Mouse (Mus musculus): ENCODE data around the gene Mesd. TPM values are rescaled to one million over a fixed set of nuclear protein-coding genes. Genes with fewer than 3 reads are reported as not detected.

Mesd gene
- total and polyA plus RNA-seq, 3 experiments: 28.7 to 68.0 (median 41.0) TPM

DNA sequence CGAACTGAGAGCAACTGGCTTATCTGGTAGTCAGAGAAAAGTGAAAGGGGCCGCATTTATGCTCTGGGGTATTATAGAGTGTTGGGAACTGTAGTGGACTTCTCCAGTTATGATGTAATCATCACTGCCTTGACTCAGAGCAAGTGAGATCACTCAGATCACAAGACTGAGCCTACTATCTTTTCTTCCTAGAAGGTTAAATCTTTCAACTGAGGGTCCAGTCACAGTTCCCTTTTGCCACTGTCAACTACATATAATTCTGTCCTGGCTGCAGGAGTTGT, 27.1 kb upstream of the Mesd start:
- no peak for ATAC-seq (ENCODE audit: extremely low read depth, insufficient number of reproducible peaks, low FRiP score, poor library complexity, severe bottlenecking)
- Histone ChIP-seq H3K4me1 (ENCODE audit: insufficient read depth, low read depth, low read length) (peaks cover 15% of the 10 kb centered on the region), H3K9me3 (replicated peaks) (no peaks in the 10 kb centered on the region)

DNA sequence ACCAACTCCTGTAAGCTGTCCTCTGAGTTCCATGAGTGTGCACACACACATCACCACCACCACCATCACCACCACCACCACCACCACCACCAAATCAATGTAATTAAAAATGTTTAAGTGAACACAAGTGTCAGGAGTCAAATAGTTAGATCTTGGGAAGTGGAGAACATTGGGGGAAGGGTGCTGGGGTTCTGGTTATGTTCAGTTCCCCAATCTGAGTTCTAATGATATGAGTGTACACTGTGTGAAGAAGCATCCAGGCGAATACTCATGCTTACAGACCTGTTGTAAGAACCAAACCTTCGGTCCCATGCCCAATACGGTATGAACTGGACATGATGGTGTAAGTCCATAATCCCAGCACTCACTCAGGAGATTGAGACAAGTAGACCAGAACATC, 26.3 kb upstream of the Mesd start:
- no peaks in the 10 kb centered on the region for H3K9me3 ChIP-seq (replicated peaks)
- H3K4me1 ChIP-seq (ENCODE audit: insufficient read depth, low read depth, low read length): peaks cover 10% of the 10 kb centered on the region; the same call in 1 of the 2 replicates
- H3K4me3 ChIP-seq (ENCODE audit: low read depth, low read length): no peak overlapping the region
- no peak for ATAC-seq (ENCODE audit: extremely low read depth, insufficient number of reproducible peaks, low FRiP score, poor library complexity, severe bottlenecking)
- DNase-seq (ENCODE audit: low spot score): no peak
- no peaks in the 10 kb centered on the region for H3K36me3 ChIP-seq (replicated peaks)
- TF ChIP-seq GATA1 (IDR thresholded peaks at IDR 0.05; ENCODE audit: borderline replicate concordance, low read length) (no peak), CTCF (IDR thresholded peaks at IDR 0.05; ENCODE audit: low read depth, low read length) (no peak), POLR2AphosphoS5 (IDR thresholded peaks at IDR 0.05; ENCODE audit: insufficient replicate concordance, low read depth, low read length) (no peak), TAL1 (conservative IDR thresholded peaks at IDR 0.05; ENCODE audit: low read depth, low read length) (no peak), GATA2 (IDR thresholded peaks at IDR 0.05; ENCODE audit: borderline replicate concordance, low read depth, low read length) (no peak)
- peaks cover 5% of the 10 kb centered on the region for H3K27me3 ChIP-seq (ENCODE audit: insufficient read depth, low read length)

More for the DNA sequence above, 27.1 kb upstream of the Mesd start:
- TF ChIP-seq GATA2 (IDR thresholded peaks at IDR 0.05; ENCODE audit: borderline replicate concordance, low read depth, low read length): no peak
- TF ChIP-seq CTCF (IDR thresholded peaks at IDR 0.05; ENCODE audit: low read depth, low read length): no peak
- TF ChIP-seq GATA1 (IDR thresholded peaks at IDR 0.05; ENCODE audit: borderline replicate concordance, low read length): no peak
- no peak for TF ChIP-seq POLR2AphosphoS5 (IDR thresholded peaks at IDR 0.05; ENCODE audit: insufficient replicate concordance, low read depth, low read length)
- no peak for TF ChIP-seq TAL1 (conservative IDR thresholded peaks at IDR 0.05; ENCODE audit: low read depth, low read length)
- no peak overlapping the region for H3K4me3 ChIP-seq (ENCODE audit: low read depth, low read length)
- DNase-seq (ENCODE audit: low spot score): no peak
- H3K36me3 ChIP-seq (replicated peaks): no peaks in the 10 kb centered on the region
- peaks cover 5% of the 10 kb centered on the region for H3K27me3 ChIP-seq (ENCODE audit: insufficient read depth, low read length)

DNA sequence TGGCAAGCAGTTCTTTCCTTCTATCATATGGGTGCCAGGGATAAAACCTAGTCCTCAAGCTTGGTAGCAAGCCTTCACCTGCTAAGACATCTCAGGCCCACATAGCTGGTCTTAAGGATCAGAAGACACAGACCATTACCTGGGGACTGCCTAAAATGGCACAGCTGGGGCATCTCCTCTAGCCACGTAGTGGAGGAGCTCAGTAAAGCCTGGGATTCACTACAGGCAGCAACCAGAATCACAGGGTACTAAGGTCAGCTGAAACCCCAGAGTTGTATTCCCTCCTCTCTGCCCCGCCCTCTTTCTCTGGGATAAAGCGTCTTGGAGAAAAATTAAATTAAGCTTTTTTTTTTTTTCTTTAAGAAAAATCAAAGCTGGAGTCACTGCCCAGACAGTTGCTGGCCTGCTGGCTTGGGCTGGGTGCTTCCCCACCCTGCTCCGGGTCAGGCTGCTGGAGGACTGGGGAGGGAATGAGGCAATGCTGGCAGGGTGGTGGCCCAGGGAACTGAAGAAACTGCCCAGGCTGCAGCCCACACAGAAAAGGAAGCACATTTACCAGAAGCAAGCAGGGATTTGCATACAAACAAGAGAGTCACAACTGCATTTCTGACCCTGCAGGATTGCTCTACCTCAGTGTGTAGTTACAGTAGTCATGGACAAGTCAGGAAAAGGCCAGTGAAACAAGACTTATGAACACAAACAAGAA, 24.7 kb upstream of the Mesd start:
- H3K9me3 ChIP-seq (replicated peaks): no peaks in the 10 kb centered on the region
- no peak for ATAC-seq (ENCODE audit: extremely low read depth, insufficient number of reproducible peaks, low FRiP score, poor library complexity, severe bottlenecking)
- DNase-seq (ENCODE audit: low spot score): no peak
- peaks cover 7% of the 10 kb centered on the region; the same call in 1 of the 2 replicates for H3K4me1 ChIP-seq (ENCODE audit: insufficient read depth, low read depth, low read length)
- no peaks in the 10 kb centered on the region for H3K36me3 ChIP-seq (replicated peaks)
- no peak overlapping the region for H3K4me3 ChIP-seq (ENCODE audit: low read depth, low read length)
- TF ChIP-seq GATA2 (IDR thresholded peaks at IDR 0.05; ENCODE audit: borderline replicate concordance, low read depth, low read length) (no peak), POLR2AphosphoS5 (IDR thresholded peaks at IDR 0.05; ENCODE audit: insufficient replicate concordance, low read depth, low read length) (no peak), CTCF (IDR thresholded peaks at IDR 0.05; ENCODE audit: low read depth, low read length) (no peak), GATA1 (IDR thresholded peaks at IDR 0.05; ENCODE audit: borderline replicate concordance, low read length) (no peak), TAL1 (conservative IDR thresholded peaks at IDR 0.05; ENCODE audit: low read depth, low read length) (no peak)
- peaks cover 9% of the 10 kb centered on the region for H3K27me3 ChIP-seq (ENCODE audit: insufficient read depth, low read length)

DNA sequence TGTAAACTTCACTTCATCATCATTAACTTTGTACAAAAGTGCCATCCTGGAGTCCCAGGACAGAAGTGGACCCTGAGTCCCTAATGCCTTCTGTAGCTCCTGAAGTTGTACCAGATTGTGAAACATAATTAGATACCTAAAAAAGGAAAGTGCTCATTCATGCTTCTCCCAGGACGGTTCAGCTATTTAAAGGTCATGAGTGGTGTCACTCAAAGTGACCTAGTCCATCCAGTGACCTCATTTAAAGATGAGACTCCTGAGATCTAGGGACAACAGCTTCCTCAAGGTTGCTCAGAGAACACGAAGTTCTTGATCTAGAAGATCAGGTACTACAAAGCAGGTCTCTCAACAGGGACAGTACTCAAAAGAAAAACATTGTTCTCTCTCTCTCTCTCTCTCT, 20.7 kb upstream of the Mesd start:
- Histone ChIP-seq H3K4me1 (ENCODE audit: insufficient read depth, low read depth, low read length) (peaks cover 2% of the 10 kb centered on the region; the same call in 1 of the 2 replicates), H3K4me3 (ENCODE audit: low read depth, low read length) (no peak overlapping the region), H3K36me3 (replicated peaks) (no peaks in the 10 kb centered on the region), H3K9me3 (replicated peaks) (no peaks in the 10 kb centered on the region), H3K27me3 (ENCODE audit: insufficient read depth, low read length) (peaks cover 24% of the 10 kb centered on the region)
- ATAC-seq (ENCODE audit: extremely low read depth, insufficient number of reproducible peaks, low FRiP score, poor library complexity, severe bottlenecking) (no peak), DNase-seq (ENCODE audit: low spot score) (no peak)
- TF ChIP-seq GATA1 (IDR thresholded peaks at IDR 0.05; ENCODE audit: borderline replicate concordance, low read length) (no peak), GATA2 (IDR thresholded peaks at IDR 0.05; ENCODE audit: borderline replicate concordance, low read depth, low read length) (no peak), POLR2AphosphoS5 (IDR thresholded peaks at IDR 0.05; ENCODE audit: insufficient replicate concordance, low read depth, low read length) (no peak), TAL1 (conservative IDR thresholded peaks at IDR 0.05; ENCODE audit: low read depth, low read length) (no peak), CTCF (IDR thresholded peaks at IDR 0.05; ENCODE audit: low read depth, low read length) (no peak)

DNA sequence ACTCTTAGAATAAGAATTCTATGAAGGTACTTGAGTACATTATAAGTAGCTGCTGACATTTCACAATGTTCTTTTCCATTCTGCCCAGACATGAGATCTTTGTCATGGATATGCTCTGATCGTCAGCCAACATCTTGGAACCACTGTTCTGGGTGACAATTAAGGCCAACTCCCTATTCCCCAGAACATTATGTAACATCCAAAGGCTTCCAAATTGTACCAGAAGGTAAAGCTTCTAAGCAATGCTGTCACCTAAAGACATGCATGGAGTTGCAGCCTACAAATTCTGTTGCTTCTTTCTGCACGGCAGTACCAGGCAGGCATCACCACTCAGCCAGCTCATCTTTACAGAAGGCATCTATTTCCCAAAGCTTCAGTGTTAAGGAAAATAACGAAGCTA, 16.1 kb upstream of the Mesd start:
- ATAC-seq (ENCODE audit: extremely low read depth, insufficient number of reproducible peaks, low FRiP score, poor library complexity, severe bottlenecking) (no peak), DNase-seq (ENCODE audit: low spot score) (no peak)
- Histone ChIP-seq H3K9me3 (replicated peaks) (no peaks in the 10 kb centered on the region), H3K27me3 (ENCODE audit: insufficient read depth, low read length) (peaks cover 19% of the 10 kb centered on the region), H3K36me3 (replicated peaks) (no peaks in the 10 kb centered on the region), H3K4me3 (ENCODE audit: low read depth, low read length) (no peak overlapping the region), H3K4me1 (ENCODE audit: insufficient read depth, low read depth, low read length) (no peaks in the 10 kb centered on the region)
- TF ChIP-seq CTCF (IDR thresholded peaks at IDR 0.05; ENCODE audit: low read depth, low read length): no peak
- no peak for TF ChIP-seq POLR2AphosphoS5 (IDR thresholded peaks at IDR 0.05; ENCODE audit: insufficient replicate concordance, low read depth, low read length)
- no peak for TF ChIP-seq TAL1 (conservative IDR thresholded peaks at IDR 0.05; ENCODE audit: low read depth, low read length)
- no peak for TF ChIP-seq GATA2 (IDR thresholded peaks at IDR 0.05; ENCODE audit: borderline replicate concordance, low read depth, low read length)
- TF ChIP-seq GATA1 (IDR thresholded peaks at IDR 0.05; ENCODE audit: borderline replicate concordance, low read length): no peak

DNA sequence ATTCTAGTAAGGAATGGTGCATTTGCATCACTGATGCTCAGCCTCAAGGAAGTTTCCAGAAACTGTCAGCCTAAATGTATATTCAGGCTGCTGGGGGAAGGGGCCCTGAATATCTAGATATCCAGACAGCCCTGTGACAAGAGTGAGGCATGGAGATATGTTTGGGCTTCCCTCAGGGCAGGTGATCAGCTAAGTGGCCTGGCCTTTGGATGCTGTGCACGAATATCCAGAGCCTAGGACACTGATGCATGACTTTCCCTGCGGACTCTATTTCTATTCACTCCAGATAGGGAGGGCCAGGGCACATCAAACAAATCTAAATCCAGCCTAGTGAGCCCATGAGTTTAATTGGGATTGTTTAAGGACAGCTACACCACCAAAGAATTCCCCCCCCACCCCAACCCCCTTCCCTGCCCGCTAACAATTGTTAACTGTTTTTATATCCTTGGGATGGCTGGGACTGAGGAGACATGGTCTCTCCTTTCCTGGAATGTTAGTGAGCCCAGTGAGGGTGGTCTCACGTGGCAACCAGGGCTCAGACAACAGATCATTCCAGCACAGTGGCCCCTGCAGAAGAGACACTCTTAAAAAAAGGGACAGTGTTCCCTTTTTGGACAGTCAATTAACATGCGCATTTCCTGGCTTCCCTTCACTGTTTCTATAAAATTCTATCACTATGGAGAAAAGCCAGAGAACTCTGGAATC, 14.3 kb upstream of the Mesd start:
- H3K9me3 ChIP-seq (replicated peaks): no peaks in the 10 kb centered on the region
- ATAC-seq (ENCODE audit: extremely low read depth, insufficient number of reproducible peaks, low FRiP score, poor library complexity, severe bottlenecking) (no peak), DNase-seq (ENCODE audit: low spot score) (no peak)
- no peak overlapping the region for H3K4me3 ChIP-seq (ENCODE audit: low read depth, low read length)
- no peaks in the 10 kb centered on the region for H3K4me1 ChIP-seq (ENCODE audit: insufficient read depth, low read depth, low read length)
- peaks cover 14% of the 10 kb centered on the region for H3K27me3 ChIP-seq (ENCODE audit: insufficient read depth, low read length)
- no peak for TF ChIP-seq TAL1 (conservative IDR thresholded peaks at IDR 0.05; ENCODE audit: low read depth, low read length)
- no peak for TF ChIP-seq GATA1 (IDR thresholded peaks at IDR 0.05; ENCODE audit: borderline replicate concordance, low read length)
- TF ChIP-seq POLR2AphosphoS5 (IDR thresholded peaks at IDR 0.05; ENCODE audit: insufficient replicate concordance, low read depth, low read length): no peak
- TF ChIP-seq CTCF (IDR thresholded peaks at IDR 0.05; ENCODE audit: low read depth, low read length): no peak
- no peak for TF ChIP-seq GATA2 (IDR thresholded peaks at IDR 0.05; ENCODE audit: borderline replicate concordance, low read depth, low read length)
- H3K36me3 ChIP-seq (replicated peaks): no peaks in the 10 kb centered on the region
